14 mouse cellular contexts compared by ENCODE assay signal in the genomic region with DNA sequence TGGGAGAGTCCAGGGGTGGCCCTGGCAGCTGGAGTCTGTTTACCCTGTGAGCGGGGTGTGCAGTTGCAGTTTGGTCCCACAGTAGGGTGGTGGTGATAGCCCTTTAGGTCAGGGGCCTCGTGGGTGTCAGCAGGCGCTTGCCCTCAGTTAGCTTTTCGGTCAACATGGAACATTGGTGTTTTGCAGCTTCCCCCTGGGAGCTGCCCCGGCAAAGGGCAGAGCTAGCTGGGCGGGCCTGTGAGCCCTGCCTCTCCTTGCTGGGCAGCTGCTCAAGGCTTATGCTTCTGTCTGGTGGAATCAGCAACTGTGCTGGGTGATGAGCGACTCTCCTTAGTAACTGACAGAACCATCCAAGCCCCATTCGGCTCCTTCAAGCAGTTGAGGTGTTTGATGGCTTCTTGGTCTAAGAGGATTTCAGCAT.
DNase-seq lines count a peak whose midpoint lies in the region; ATAC-seq and TF ChIP-seq lines count a peak whose summit lies in the region.
"Had no signal": no experiment of that assay in that cellular context is flagged by ENCODE, and none has a peak within 500 bp of the region (broad histone marks: within the 10 kb centered on the region; RNA-seq: fewer than 3 reads in every experiment).

No protein-coding gene starts in this region.

- H3K36me3 ChIP-seq in lung, embryonic 16.5 days (ENCODE audit: control insufficient read depth, insufficient read depth, low read length), result no peaks in the 10 kb centered on the region
- no peaks in the 10 kb centered on the region for H3K36me3 ChIP-seq in heart, embryonic 11.5 days (ENCODE audit: control insufficient read depth, insufficient read depth, low read length)
- H3K36me3 ChIP-seq: embryonic facial prominence, embryonic 13.5 days; stomach, embryonic 15.5 days had no signal

- H3K9me3 ChIP-seq in lung, embryonic 16.5 days (ENCODE audit: control insufficient read depth, low read length), result no peaks in the 10 kb centered on the region
- H3K9me3 ChIP-seq in heart, embryonic 11.5 days (replicated peaks; ENCODE audit: control insufficient read depth, low read length), result no peaks in the 10 kb centered on the region
- H3K9me3 ChIP-seq: embryonic facial prominence, embryonic 13.5 days; stomach, embryonic 15.5 days had no signal

- H3K27me3 ChIP-seq in lung, embryonic 16.5 days (ENCODE audit: control insufficient read depth, insufficient read depth, low read depth, low read length), result no peaks in the 10 kb centered on the region
- H3K27me3 ChIP-seq in heart, embryonic 11.5 days (ENCODE audit: control insufficient read depth, insufficient read depth, low read length), result no peaks in the 10 kb centered on the region
- H3K27me3 ChIP-seq: embryonic facial prominence, embryonic 13.5 days; stomach, embryonic 15.5 days had no signal

- H3K4me3 ChIP-seq in gastrocnemius, adult 2 months, result no peak overlapping the region
- no peak overlapping the region for H3K4me3 ChIP-seq in lung, embryonic 16.5 days (ENCODE audit: low read length)
- no peak overlapping the region for H3K4me3 ChIP-seq in lung, adult 2 months (replicated peaks; ENCODE audit: extremely low read depth, low read depth, low read length)
- no peak overlapping the region for H3K4me3 ChIP-seq in heart, embryonic 11.5 days (ENCODE audit: low read depth, low read length)
- H3K4me3 ChIP-seq: embryonic facial prominence, embryonic 13.5 days; stomach, embryonic 15.5 days had no signal

- intact Hi-C loops in gastrocnemius, adult 2 months (cut with DNase I), result no loop called here
- intact Hi-C loops in left cerebral cortex, postnatal 14 days (cut with DNase I), result loop anchor here (5.0 kb wide), 1 partner anchor 115 kb away; the partner anchor contains the start of gene Gadd45g

- peak overlapping the region; percentile 64 for H3K27ac ChIP-seq in gastrocnemius, adult 2 months
- H3K27ac ChIP-seq in lung, embryonic 16.5 days (ENCODE audit: low read length), result peak overlapping the region; percentile 8; the same call in 1 of the 2 replicates
- H3K27ac ChIP-seq in heart, embryonic 11.5 days (ENCODE audit: low read depth, low read length), result 0 out of 2 replicates have a peak overlapping the region, but pooled peaks have one; percentile 22
- H3K27ac ChIP-seq: embryonic facial prominence, embryonic 13.5 days; liver, embryonic 14.5 days; stomach, embryonic 15.5 days had no signal

- 0 out of 2 replicates have a peak, but pooled peaks have one; percentile 8 for ATAC-seq in lung, embryonic 16.5 days (ENCODE audit: low read depth)
- no peak for ATAC-seq in heart, embryonic 11.5 days (replicated peaks; ENCODE audit: insufficient number of reproducible peaks, low FRiP score, low TSS enrichment)
- ATAC-seq: CD4-positive, CD25-positive, alpha-beta regulatory T cell, adult 4 months; hindbrain, embryonic 16.5 days had no signal

- no peak overlapping the region for H3K4me2 ChIP-seq in lung, embryonic 16.5 days (ENCODE audit: low read depth, low read length)
- no peak overlapping the region for H3K4me2 ChIP-seq in heart, embryonic 11.5 days
- H3K4me2 ChIP-seq: embryonic facial prominence, embryonic 13.5 days; stomach, embryonic 15.5 days had no signal

- no peak overlapping the region for H3K9ac ChIP-seq in lung, embryonic 16.5 days (ENCODE audit: low read length)
- no peak overlapping the region for H3K9ac ChIP-seq in heart, embryonic 11.5 days (ENCODE audit: low read depth, low read length)
- H3K9ac ChIP-seq: embryonic facial prominence, embryonic 13.5 days; liver, embryonic 14.5 days; stomach, embryonic 15.5 days had no signal

- no peak for TF ChIP-seq POLR2A in lung, adult 2 months (IDR thresholded peaks at IDR 0.05; ENCODE audit: borderline replicate concordance, extremely low read depth, low read depth, low read length)

- DNase-seq in gastrocnemius, adult 2 months, result peak; percentile 59
- DNase-seq in gastrocnemius, postnatal 4 days (ENCODE audit: low spot score in 2 of 2), result no peak
- no peak for DNase-seq in lung, adult 2 months
- DNase-seq in lung, postnatal 36 days, result peak; percentile 39
- no peak for DNase-seq in embryo, embryonic 10 days (ENCODE audit: low spot score)
- DNase-seq in left cerebral cortex, postnatal 14 days (ENCODE audit: low spot score in 2 of 2), result no peak
- DNase-seq: cerebellum, adult 11 months had no signal

- 53% methylated on average over 8 of the region's 8 CpGs for WGBS in lung, embryonic 16.5 days
- 51% methylated on average over 8 of the region's 8 CpGs for WGBS in lung, adult 2 months
- WGBS in heart, embryonic 11.5 days (ENCODE audit: insufficient replicate concordance), result 55% methylated on average over 8 of the region's 8 CpGs

- no peak for TF ChIP-seq CTCF in gastrocnemius, adult 2 months (IDR thresholded peaks at IDR 0.05)
- TF ChIP-seq CTCF in lung, adult 2 months (IDR thresholded peaks at IDR 0.05; ENCODE audit: insufficient read depth, low read length), result no peak

- H3K4me1 ChIP-seq in lung, embryonic 16.5 days (replicated peaks; ENCODE audit: control insufficient read depth, insufficient read depth, low read length), result peaks cover 24% of the 10 kb centered on the region
- peaks cover 12% of the 10 kb centered on the region for H3K4me1 ChIP-seq in lung, adult 2 months (ENCODE audit: control insufficient read depth, insufficient read depth, low read length)
- H3K4me1 ChIP-seq in heart, embryonic 11.5 days (ENCODE audit: control insufficient read depth, insufficient read depth, low read length), result peaks cover 12% of the 10 kb centered on the region

Comparison
In these comparisons a context has a peak if more than half of its experiments do, and no peak if none do; other contexts are left out.
1. DNase-seq: peak in gastrocnemius, adult 2 months (single experiment) and lung, postnatal 36 days (single experiment); none in gastrocnemius, postnatal 4 days (0 of 2), lung, adult 2 months (single experiment), embryo, embryonic 10 days (single experiment) and left cerebral cortex, postnatal 14 days (0 of 2).
2. H3K27ac ChIP-seq: peak in every context shown above with its lines; median percentile 64 in gastrocnemius, adult 2 months; 22 in heart, embryonic 11.5 days; 8 in lung, embryonic 16.5 days.